Mouse (Mus musculus) heart, postnatal 0 days (tissue): Measurements from ENCODE around the gene Atxn7. TPM values are rescaled to one million over a fixed set of nuclear protein-coding genes. Genes with fewer than 3 reads are reported as not detected.

Source experiments
- ATAC-seq: fragments of 200-750 bp; cut with Nextera tagmentation; 2 replicates; pipeline ENCODE4 v1.8.0; 2017; ENCODE audit warnings: low read depth, moderate number of reproducible peaks, moderate library complexity; ENCODE audit not compliant: insufficient read depth
- DNase-seq: peaks from one replicate; pipeline ENCODE4 v3.0.0-alpha.2; 2016; ENCODE audit warnings: low spot score
- H3K27ac ChIP-seq: fragments of 300-500 bp; sonication (generic); 2 replicates; pipeline ENCODE4 v1.5.1; 2014; ENCODE audit warnings: low read depth, mild to moderate bottlenecking
- H3K27me3 ChIP-seq: fragments of 300-500 bp; sonication (generic); 2 replicates; pipeline ENCODE4 v1.6.1; 2014; ENCODE audit warnings: low read length, mixed read lengths; ENCODE audit not compliant: control insufficient read depth, insufficient read depth
- H3K36me3 ChIP-seq: fragments of 300-500 bp; sonication (generic); replicated peaks from 2 replicates; pipeline ENCODE4 v1.6.1; 2014; ENCODE audit warnings: low read length, mixed read lengths; ENCODE audit not compliant: control insufficient read depth, insufficient read depth
- H3K4me1 ChIP-seq: fragments of 300-500 bp; sonication (generic); 2 replicates; pipeline ENCODE4 v1.6.1; 2014; ENCODE audit warnings: antibody characterized with exemption; ENCODE audit not compliant: control insufficient read depth, insufficient read depth
- H3K4me2 ChIP-seq: fragments of 300-500 bp; sonication (generic); 2 replicates; pipeline ENCODE4 v1.6.1; 2014; ENCODE audit warnings: low read depth, mild to moderate bottlenecking, low read length, moderate library complexity
- H3K4me3 ChIP-seq: fragments of 300-500 bp; sonication (generic); 2 replicates; pipeline ENCODE4 v1.5.1; 2014; ENCODE audit warnings: low read depth, low read length
- H3K9ac ChIP-seq: fragments of 300-500 bp; sonication (generic); replicated peaks from 2 replicates; pipeline ENCODE4 v1.6.1; 2014; ENCODE audit warnings: low read depth, low read length, mixed read lengths
- H3K9me3 ChIP-seq: fragments of 300-500 bp; sonication (generic); replicated peaks from 2 replicates; pipeline ENCODE4 v1.6.1; 2016; ENCODE audit warnings: low read length; ENCODE audit not compliant: control insufficient read depth
- CTCF ChIP-seq: IDR thresholded peaks from 2 replicates; pipeline ENCODE4 v1.5.1; 2016; ENCODE audit warnings: antibody characterized with exemption, control low read depth, low read depth
- EP300 ChIP-seq: IDR thresholded peaks from 2 replicates; pipeline ENCODE4 v1.6.1; 2016; ENCODE audit warnings: antibody characterized with exemption, low read depth
- WGBS: fragments of 180-500 bp; shearing (Covaris S2); extraction: QIAGEN DNeasy Blood & Tissue Kit; methylation state at CpG from one replicate; pipeline ENCODE4 v1.1.7; 2014; 5-methylcytosine and 5-hydroxymethylcytosine counted together
- polyA plus RNA-seq: library from polyadenylated mRNA; unstranded; fragments of >200 nt; fragmentation: Nextera tagmentation; extraction: Ambion mirVana; gene quantifications from 2 replicates; pipeline ENCODE4 v1.2.1, GENCODE M21; 2015
- total RNA-seq: library from RNA; depleted of rRNA; stranded (reverse); fragments of >200 nt; gene quantifications from 2 replicates; pipeline ENCODE4 v1.2.3, GENCODE M21; 2014; ENCODE audit warnings: low replicate concordance

The Atxn7 gene
- total and polyA plus RNA-seq, 2 experiments from 2014 or later = 2.1 to 12.4 TPM

DNA sequence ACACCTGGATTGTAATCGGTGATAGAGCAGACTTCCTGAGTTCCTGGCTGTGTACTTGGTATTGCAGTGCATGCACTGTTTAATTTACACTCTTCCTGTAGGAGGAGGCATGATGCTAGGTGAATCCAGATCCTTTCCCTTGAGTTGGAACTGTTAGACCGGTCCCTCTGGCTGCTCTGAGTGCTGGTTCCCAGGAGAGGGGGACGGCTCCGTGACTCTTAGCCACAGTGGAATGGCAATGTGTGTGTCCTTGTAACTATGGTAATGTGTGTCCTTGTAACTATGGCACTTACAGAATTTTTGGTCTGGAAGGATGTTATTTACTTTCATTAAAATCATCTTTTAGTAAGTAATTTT lies 103.9 kb downstream of the Atxn7 start:
- H3K27me3 ChIP-seq = no peaks in the 10 kb centered on the region
- H3K4me1 ChIP-seq = peaks cover 7% of the 10 kb centered on the region; the same call in 1 of the 2 replicates
- peak overlapping the region; percentile 7; the same call in 1 of the 2 replicates for H3K27ac ChIP-seq
- no peak overlapping the region for H3K4me3 ChIP-seq
- ATAC-seq = no peak
- H3K9me3 ChIP-seq = no peaks in the 10 kb centered on the region
- peaks cover 4% of the 10 kb centered on the region; the same call in 1 of the 2 replicates for H3K36me3 ChIP-seq
- H3K4me2 ChIP-seq = no peak overlapping the region
- TF ChIP-seq EP300 (no peak), CTCF (no peak)
- DNase-seq = no peak
- WGBS = 59% methylated on average over 4 of the region's 4 CpGs
- no peak overlapping the region for H3K9ac ChIP-seq

DNA sequence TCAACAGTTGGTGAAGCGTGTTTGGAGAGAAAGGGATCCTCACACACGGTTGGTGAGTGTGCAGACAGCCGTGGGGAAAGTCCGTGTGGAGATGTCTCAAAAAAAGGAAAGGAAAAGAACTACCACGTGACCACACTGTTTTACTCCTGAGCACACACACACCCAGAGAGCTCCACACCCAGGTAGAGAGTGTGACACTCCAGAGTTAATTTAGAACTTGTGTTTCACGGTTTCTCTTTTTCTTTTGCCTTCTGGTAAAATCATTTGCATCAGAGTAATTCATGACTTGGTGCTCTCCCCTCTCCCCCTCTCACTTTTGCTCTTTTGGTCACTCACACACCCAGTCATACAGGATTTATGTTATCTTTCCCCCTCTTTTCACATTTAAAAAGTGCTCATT lies 105.0 kb downstream of the Atxn7 start:
- Histone ChIP-seq H3K4me1 (peaks cover 7% of the 10 kb centered on the region; the same call in 1 of the 2 replicates), H3K4me3 (no peak overlapping the region), H3K4me2 (no peak overlapping the region), H3K36me3 (peaks cover 8% of the 10 kb centered on the region), H3K27me3 (no peaks in the 10 kb centered on the region), H3K9me3 (no peaks in the 10 kb centered on the region), H3K9ac (no peak overlapping the region), H3K27ac (no peak overlapping the region)
- 84% methylated on average over 6 of the region's 6 CpGs for WGBS
- DNase-seq (no peak), ATAC-seq (no peak)
- no peak for TF ChIP-seq CTCF
- no peak for TF ChIP-seq EP300

DNA sequence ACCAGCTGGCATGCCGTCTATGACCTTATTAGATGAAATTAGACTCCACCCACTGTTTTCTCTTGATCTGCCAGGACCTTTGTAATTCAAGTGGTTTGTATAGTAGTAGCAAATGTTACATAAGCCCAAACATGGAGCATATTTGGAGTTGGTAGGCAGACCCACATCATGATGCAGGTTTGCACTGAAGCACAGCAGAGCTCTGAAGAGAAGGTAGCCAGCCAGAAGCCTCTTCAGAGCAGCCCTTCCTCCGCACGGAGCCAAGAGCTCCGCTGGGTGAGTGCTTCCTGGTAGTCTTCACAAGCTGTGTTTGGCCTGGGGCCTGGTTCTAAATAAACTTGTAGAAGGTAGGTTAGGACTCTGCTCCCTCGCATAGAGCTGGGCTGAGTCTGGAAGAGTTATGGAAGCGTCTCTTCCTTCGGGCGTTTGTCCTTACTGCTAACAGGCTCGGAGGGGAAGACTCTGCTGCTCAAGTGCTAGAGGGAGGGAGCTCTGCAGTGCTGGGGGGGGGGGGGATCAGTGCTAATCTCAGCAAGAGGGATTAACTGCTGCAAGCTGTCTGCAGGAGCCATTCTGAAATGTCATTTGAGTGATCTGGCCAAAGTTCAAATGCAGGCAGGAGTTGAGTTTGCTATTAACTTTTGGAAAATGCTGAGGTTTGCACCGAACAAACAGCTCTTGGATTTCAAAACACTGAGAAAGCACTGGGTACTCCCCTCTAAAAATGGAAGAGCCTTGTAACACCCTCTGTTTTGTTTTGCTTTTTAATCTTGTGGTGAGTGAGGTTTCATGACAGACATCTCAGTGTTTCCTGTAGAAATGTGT lies 106.6 kb downstream of the Atxn7 start:
- peak overlapping the region; percentile 62 for H3K4me2 ChIP-seq
- H3K9me3 ChIP-seq = no peaks in the 10 kb centered on the region
- TF ChIP-seq EP300 (no peak), CTCF (no peak)
- WGBS = 19% methylated on average over 10 of the region's 10 CpGs
- H3K4me1 ChIP-seq = peaks cover 7% of the 10 kb centered on the region; the same call in 1 of the 2 replicates
- no peaks in the 10 kb centered on the region for H3K27me3 ChIP-seq
- peak overlapping the region; percentile 89 for H3K27ac ChIP-seq
- DNase-seq (peak; percentile 66), ATAC-seq (peak; percentile 73)
- H3K4me3 ChIP-seq = peak overlapping the region; percentile 40
- peaks cover 13% of the 10 kb centered on the region for H3K36me3 ChIP-seq
- peak overlapping the region; percentile 3; the same call in 1 of the 2 replicates for H3K9ac ChIP-seq

DNA sequence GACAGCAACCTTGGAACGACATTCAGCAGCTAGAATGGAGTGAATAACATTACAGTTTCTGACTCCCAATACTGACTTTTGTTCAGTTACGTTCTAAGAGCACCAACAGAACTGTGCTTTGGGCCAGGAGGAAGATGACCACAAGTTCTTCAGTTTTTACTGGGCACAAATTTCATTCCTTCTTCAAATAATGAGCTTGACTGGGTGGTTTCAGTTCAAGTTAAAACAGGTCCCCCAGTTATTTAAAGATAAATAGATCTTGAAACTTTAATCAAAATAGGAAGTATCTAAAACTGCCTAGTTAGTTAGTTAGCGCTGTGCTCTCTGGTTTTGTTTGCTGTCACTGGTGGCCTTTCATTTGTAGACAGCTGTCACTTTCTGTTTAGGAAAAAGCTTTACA lies 107.3 kb downstream of the Atxn7 start:
- ATAC-seq (no peak; the same call in 1 of the 2 replicates), DNase-seq (no peak)
- Histone ChIP-seq H3K4me2 (peak overlapping the region; percentile 62; the same call in 1 of the 2 replicates), H3K9ac (no peak overlapping the region; the same call in 1 of the 2 replicates), H3K9me3 (no peaks in the 10 kb centered on the region), H3K27me3 (no peaks in the 10 kb centered on the region), H3K4me3 (peak overlapping the region; percentile 40; the same call in 1 of the 2 replicates), H3K36me3 (peaks cover 13% of the 10 kb centered on the region), H3K27ac (peak overlapping the region; percentile 89), H3K4me1 (peaks cover 7% of the 10 kb centered on the region; the same call in 1 of the 2 replicates)
- no peak for TF ChIP-seq EP300
- TF ChIP-seq CTCF = no peak
- WGBS = 54% methylated on average over 3 of the region's 3 CpGs

DNA sequence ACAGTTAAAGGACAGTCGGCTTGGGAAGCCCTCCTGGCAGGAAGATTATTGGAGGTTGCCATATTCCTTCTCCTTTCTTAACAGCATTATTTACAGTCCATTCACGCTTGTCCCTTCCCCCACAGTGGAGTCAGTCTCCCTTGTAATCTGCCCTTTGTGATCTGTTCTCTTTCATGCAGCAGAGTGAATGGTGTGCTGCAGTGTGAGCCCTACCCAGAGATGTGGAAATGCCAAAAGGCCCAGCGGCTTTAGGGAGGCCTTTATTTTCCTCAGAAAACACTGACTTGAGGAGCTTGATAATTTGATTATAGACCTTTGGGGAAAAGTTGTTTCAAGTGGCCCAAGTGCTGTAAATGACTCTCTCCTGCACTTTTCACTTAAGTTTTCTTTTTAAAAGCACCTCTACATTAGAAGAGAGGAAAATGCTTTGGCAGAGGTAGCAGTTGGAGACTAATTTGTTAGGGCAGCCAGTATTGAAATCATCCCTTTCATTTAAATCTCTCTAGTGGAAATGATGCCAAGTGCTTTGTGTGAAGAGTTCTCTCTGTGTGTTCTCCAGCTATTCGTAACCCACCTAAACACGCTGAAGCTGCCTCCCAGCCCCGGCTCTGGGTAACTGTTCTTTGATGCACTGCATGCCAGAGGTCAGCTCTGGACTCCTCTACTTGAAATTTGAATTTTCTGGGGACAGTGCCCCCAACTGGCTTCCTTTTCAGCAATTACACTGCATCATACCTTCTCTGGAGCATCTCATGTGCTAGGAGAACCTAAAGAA lies 109.5 kb downstream of the Atxn7 start:
- Histone ChIP-seq H3K36me3 (peaks cover 13% of the 10 kb centered on the region), H3K4me1 (peaks cover 7% of the 10 kb centered on the region; the same call in 1 of the 2 replicates), H3K27me3 (no peaks in the 10 kb centered on the region), H3K9me3 (no peaks in the 10 kb centered on the region), H3K9ac (no peak overlapping the region; the same call in 1 of the 2 replicates), H3K4me3 (no peak overlapping the region), H3K4me2 (no peak overlapping the region), H3K27ac (no peak overlapping the region)
- TF ChIP-seq CTCF (no peak), EP300 (no peak)
- DNase-seq = no peak
- no peak for ATAC-seq
- WGBS = 58% methylated on average over 6 of the region's 6 CpGs
